Mouse (Mus musculus) 416B (cell line): Measurements from ENCODE around the gene Amelx.

Experiments
- DNase-seq: peaks from one replicate; pipeline ENCODE4 v3.0.0; 2011; ENCODE audit warnings: low read depth

Amelx gene

GRCm38 (mm10) chrX:169187100-169187499 is at the start of gene Amelx:
Gene Amelx (minus strand): TSS chrX:169187200.
- no peak for DNase-seq

- no peak for DNase-seq
Observed at GRCm38 (mm10) chrX:169222357-169223062, 35.5 kb upstream of the Amelx start.

- DNase-seq, result peak; percentile 77
Observed at GRCm38 (mm10) chrX:169220064-169220463, 33.1 kb upstream of the Amelx start.

GRCm38 (mm10) chrX:169210019-169210418 is 23.0 kb upstream of the Amelx start:
- no peak for DNase-seq

- DNase-seq, result no peak
Observed at GRCm38 (mm10) chrX:169178634-169179033, 8.4 kb downstream of the Amelx start.

GRCm38 (mm10) chrX:169173796-169174195 is 13.2 kb downstream of the Amelx start:
- no peak for DNase-seq

GRCm38 (mm10) chrX:169170981-169171380 is 16.0 kb downstream of the Amelx start:
- no peak for DNase-seq

- no peak for DNase-seq
Observed at GRCm38 (mm10) chrX:169158385-169158784, 28.6 kb downstream of the Amelx start.

- DNase-seq, result peak; percentile 57
Observed at GRCm38 (mm10) chrX:169153805-169154204, 33.2 kb downstream of the Amelx start.

GRCm38 (mm10) chrX:169140467-169140866 is 46.5 kb downstream of the Amelx start:
- DNase-seq, result no peak

GRCm38 (mm10) chrX:169139758-169140157 is 47.2 kb downstream of the Amelx start:
- DNase-seq, result no peak
